Mouse (Mus musculus) ES-Bruce4 (cell line): ENCODE results near the gene Slc39a11. TPM values are rescaled to one million over a fixed set of nuclear protein-coding genes. Genes with fewer than 3 reads are reported as not detected.
"Not testable (repeated sequence)": the region's sequence is repeated elsewhere in the genome, so short reads cannot be mapped to it uniquely, and the experiment has no call there.

Source experiments
- H3K27ac ChIP-seq: 2 replicates; pipeline ENCODE4 v1.5.1; 2012; ENCODE audit warnings: low read length, inconsistent platforms; ENCODE audit not compliant: insufficient read depth
- H3K27me3 ChIP-seq: 2 replicates; pipeline ENCODE4 v1.6.1; 2012; ENCODE audit warnings: mild to moderate bottlenecking, low read length, inconsistent platforms; ENCODE audit not compliant: control insufficient read depth, poor library complexity, insufficient read depth, severe bottlenecking
- H3K36me3 ChIP-seq: 2 replicates; pipeline ENCODE4 v1.6.1; 2012; ENCODE audit warnings: inconsistent platforms, mild to moderate bottlenecking, low read length, moderate library complexity; ENCODE audit not compliant: control insufficient read depth, poor library complexity, insufficient read depth, severe bottlenecking
- H3K4me1 ChIP-seq: one replicate; pipeline ENCODE4 v1.8.1; 2011; ENCODE audit warnings: low read length; ENCODE audit not compliant: control insufficient read depth, insufficient read depth
- H3K4me3 ChIP-seq: 2 replicates; pipeline ENCODE4 v1.5.1; 2011; ENCODE audit warnings: low read depth, mild to moderate bottlenecking, low read length
- H3K9ac ChIP-seq: 2 replicates; pipeline ENCODE4 v1.6.1; 2012; ENCODE audit warnings: low read depth, mild to moderate bottlenecking, inconsistent platforms; ENCODE audit not compliant: poor library complexity, severe bottlenecking
- H3K9me3 ChIP-seq: replicated peaks from 2 replicates; pipeline ENCODE4 v1.6.1; 2012; ENCODE audit warnings: mild to moderate bottlenecking, low read length, inconsistent platforms; ENCODE audit not compliant: control insufficient read depth, poor library complexity, insufficient read depth, severe bottlenecking
- CTCF ChIP-seq: IDR thresholded peaks from one replicate; pipeline ENCODE4 v1.8.1; 2011; ENCODE audit warnings: low read depth, low read length
- EP300 ChIP-seq: IDR thresholded peaks from 2 replicates; pipeline ENCODE4 v1.6.1; 2011; ENCODE audit warnings: low read depth, low read length; ENCODE audit not compliant: insufficient read depth
- POLR2A ChIP-seq: IDR thresholded peaks from one replicate; pipeline ENCODE4 v1.8.1; 2011; ENCODE audit warnings: low read length; ENCODE audit not compliant: insufficient read depth
- polyA plus RNA-seq: library from polyadenylated mRNA; stranded (reverse); fragments of >200 nt; gene quantifications from 2 replicates; pipeline ENCODE4 v1.2.4, GENCODE M21; 2011; ENCODE audit warnings: low read depth; ENCODE audit not compliant: missing spikeins, insufficient read depth, insufficient read length

Slc39a11 gene
- polyA plus RNA-seq, 1 experiment: 7.4 TPM

DNA sequence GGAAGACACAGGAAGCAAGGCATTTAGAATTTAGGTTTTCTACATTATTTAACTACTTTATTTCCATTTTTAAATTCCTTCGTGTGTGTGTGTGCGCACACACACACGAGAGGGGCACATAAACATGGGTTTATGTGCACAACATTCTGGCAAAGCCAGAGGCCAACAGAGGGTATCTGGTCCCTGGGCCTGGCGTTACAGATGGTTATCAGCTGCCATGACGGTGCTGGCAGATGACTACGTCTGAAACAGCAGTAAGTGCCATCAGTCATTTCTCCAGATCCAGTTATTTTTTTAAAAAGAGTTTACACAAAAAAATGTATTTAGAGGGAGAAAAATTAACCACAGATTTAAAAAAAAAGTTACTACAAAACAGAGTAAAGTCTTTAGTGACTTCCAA, 16.3 kb upstream of the Slc39a11 start:
- Histone ChIP-seq H3K4me1 (no peaks in the 10 kb centered on the region), H3K9me3 (no peaks in the 10 kb centered on the region), H3K27ac (no peak overlapping the region), H3K4me3 (no peak overlapping the region), H3K36me3 (peaks cover 27% of the 10 kb centered on the region), H3K9ac (no peak overlapping the region), H3K27me3 (no peaks in the 10 kb centered on the region)
- TF ChIP-seq CTCF: no peak
- TF ChIP-seq POLR2A: no peak
- TF ChIP-seq EP300: no peak

DNA sequence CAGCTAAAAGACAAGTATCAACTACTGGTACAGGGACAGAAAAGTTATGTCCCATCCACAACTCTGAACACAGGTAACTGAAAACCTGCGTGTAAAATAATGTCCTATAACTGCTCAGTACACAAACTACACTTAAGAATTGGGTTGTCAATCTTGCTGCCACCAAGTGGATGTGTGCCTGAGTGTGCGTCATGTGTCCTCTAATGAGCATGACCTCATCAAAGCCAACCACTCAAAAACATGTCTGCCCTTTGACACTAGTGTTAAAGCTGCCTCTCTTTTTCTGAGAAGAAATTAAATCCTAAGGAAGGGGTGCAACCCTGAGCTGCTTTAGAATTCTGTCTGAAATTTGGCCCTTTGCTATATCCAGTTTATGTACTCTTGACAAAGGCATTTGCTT, 14.4 kb upstream of the Slc39a11 start:
- H3K4me3 ChIP-seq: no peak overlapping the region
- no peaks in the 10 kb centered on the region for H3K9me3 ChIP-seq
- H3K27ac ChIP-seq: no peak overlapping the region
- peaks cover 2% of the 10 kb centered on the region for H3K4me1 ChIP-seq
- H3K9ac ChIP-seq: no peak overlapping the region
- H3K27me3 ChIP-seq: no peaks in the 10 kb centered on the region
- TF ChIP-seq EP300 (no peak), CTCF (no peak), POLR2A (no peak)
- H3K36me3 ChIP-seq: peaks cover 26% of the 10 kb centered on the region

DNA sequence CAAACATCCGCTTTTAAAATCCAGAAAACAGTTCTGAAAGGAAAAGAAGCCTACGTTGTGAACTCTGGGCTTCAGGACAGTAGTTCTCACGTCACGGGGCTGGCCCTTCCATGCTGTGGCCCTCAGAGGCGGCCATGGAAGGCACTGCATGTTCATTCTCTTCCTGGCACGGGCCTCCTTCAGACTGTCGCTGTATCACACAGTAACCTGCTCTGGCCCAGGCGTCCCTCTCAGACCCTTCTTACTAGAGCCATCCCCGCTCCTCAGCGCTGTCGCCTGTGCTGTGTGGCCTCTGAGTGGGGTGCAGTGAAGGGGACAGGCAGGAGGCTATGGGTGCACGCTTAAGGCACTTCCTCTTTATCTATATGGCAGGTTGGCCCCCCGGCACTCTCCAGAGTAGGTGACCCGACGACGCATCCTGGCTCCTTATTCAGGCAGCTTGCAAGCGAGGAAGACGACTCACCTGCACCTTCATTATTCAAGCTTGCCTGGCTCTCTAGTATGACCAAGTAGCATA, 12.0 kb upstream of the Slc39a11 start:
- no peaks in the 10 kb centered on the region for H3K27me3 ChIP-seq
- no peak overlapping the region for H3K27ac ChIP-seq
- H3K9me3 ChIP-seq: no peaks in the 10 kb centered on the region
- TF ChIP-seq EP300: no peak
- TF ChIP-seq POLR2A: no peak
- no peak for TF ChIP-seq CTCF
- H3K4me1 ChIP-seq: peaks cover 2% of the 10 kb centered on the region
- H3K36me3 ChIP-seq: peaks cover 24% of the 10 kb centered on the region
- H3K4me3 ChIP-seq: no peak overlapping the region
- H3K9ac ChIP-seq: no peak overlapping the region

DNA sequence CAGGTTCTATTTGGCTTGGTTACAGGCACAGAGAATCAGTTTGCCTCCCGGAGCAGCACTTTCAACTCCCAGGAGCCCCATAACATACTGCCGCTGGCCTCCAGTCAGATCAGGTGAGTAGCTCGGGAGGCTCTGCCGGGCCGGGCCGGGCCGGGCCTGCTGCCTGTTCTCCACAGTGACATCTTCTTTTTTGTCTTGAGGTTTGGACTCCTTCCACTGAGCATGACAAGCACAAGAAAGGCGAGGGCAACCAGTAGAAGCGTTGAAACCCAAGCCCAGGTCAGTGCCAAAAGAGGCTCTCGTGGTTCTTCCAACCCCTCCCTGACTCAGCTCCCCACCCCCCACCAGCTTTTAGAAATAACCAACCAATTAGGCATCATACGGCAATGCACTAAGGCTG, 11.1 kb upstream of the Slc39a11 start:
- Histone ChIP-seq H3K27me3 (no peaks in the 10 kb centered on the region), H3K4me1 (peaks cover 2% of the 10 kb centered on the region), H3K9ac (no peak overlapping the region), H3K27ac (no peak overlapping the region), H3K4me3 (no peak overlapping the region), H3K9me3 (no peaks in the 10 kb centered on the region), H3K36me3 (peaks cover 28% of the 10 kb centered on the region)
- no peak for TF ChIP-seq CTCF
- no peak for TF ChIP-seq POLR2A
- no peak for TF ChIP-seq EP300

DNA sequence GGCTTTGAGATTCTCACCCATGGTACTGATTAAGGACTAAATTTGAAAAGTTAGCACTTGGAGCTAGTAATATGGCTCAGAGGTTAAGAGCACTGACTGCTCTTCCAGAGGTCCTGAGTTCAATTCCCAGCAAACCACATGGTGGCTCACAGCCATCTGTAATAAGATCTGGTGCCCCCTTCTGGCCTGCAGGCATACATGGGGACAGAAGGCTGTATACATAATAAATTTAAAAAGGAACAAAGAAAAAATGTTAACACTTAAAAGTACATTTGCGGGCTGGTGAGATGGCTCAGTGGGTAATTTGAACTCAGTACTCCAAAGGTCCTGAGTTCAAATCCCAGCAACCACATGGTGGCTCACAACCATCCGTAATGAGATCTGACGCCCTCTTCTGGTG, 10.3 kb upstream of the Slc39a11 start:
- not testable (repeated sequence) for H3K4me3 ChIP-seq, H3K9ac ChIP-seq, H3K27ac ChIP-seq, H3K4me1 ChIP-seq, H3K9me3 ChIP-seq, H3K27me3 ChIP-seq
- H3K36me3 ChIP-seq: peaks cover 36% of the 10 kb centered on the region

DNA sequence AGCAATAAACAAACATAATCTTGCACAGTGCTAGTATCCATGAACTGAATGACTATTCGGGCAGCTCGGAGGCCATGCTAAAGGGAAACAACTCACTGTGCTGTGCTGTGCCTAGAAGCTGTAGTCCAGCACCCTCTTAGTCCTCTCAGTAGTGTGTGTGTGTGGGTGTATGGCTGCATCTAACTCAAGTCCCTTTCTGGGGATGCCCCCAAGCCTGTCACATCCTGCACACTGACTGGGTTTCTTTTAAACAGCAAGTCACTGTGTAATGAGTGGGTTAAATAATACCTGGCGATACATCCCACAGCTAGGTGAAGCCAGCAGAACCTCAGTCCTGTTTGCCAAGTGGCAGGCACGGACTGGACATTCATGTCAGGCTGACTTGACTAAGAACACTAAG, 8.9 kb upstream of the Slc39a11 start:
- TF ChIP-seq CTCF: no peak
- Histone ChIP-seq H3K4me1 (peaks cover 2% of the 10 kb centered on the region), H3K9ac (no peak overlapping the region), H3K9me3 (no peaks in the 10 kb centered on the region), H3K36me3 (peaks cover 45% of the 10 kb centered on the region), H3K27ac (peak overlapping the region; percentile 26; the same call in 1 of the 2 replicates), H3K4me3 (no peak overlapping the region), H3K27me3 (no peaks in the 10 kb centered on the region)

DNA sequence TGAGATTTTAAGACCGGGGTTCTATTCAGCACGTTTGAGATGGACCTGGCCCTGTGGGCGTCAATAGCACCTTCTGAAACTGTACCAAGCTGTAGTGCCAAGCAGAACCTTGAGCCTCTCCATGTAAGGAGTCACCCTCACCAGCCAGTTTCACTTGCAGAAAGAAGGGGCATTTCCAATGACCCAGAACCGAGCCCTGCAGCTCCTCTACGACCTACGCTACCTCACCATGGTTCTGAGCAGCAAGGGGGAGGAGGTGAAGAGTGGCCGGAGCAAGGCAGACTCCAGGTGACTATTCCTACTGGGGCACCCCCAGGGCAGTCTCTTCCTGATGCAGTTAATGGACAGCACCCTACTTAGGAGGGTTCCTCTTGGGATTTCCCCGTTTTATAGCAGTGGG, 8.4 kb upstream of the Slc39a11 start:
- Histone ChIP-seq H3K27ac (no peak overlapping the region), H3K9ac (no peak overlapping the region), H3K27me3 (no peaks in the 10 kb centered on the region), H3K4me1 (peaks cover 2% of the 10 kb centered on the region), H3K9me3 (no peaks in the 10 kb centered on the region), H3K4me3 (no peak overlapping the region), H3K36me3 (peaks cover 41% of the 10 kb centered on the region)
- TF ChIP-seq EP300 (no peak), POLR2A (no peak), CTCF (no peak)
